Mouse (Mus musculus) MN1 (cell line): Measurements from ENCODE around the gene Dnajc6.

Experiments used
- DNase-seq: peaks from one replicate; pipeline ENCODE4 v3.0.0-alpha.2; 2016; ENCODE audit warnings: low spot score

The Dnajc6 gene

DNA sequence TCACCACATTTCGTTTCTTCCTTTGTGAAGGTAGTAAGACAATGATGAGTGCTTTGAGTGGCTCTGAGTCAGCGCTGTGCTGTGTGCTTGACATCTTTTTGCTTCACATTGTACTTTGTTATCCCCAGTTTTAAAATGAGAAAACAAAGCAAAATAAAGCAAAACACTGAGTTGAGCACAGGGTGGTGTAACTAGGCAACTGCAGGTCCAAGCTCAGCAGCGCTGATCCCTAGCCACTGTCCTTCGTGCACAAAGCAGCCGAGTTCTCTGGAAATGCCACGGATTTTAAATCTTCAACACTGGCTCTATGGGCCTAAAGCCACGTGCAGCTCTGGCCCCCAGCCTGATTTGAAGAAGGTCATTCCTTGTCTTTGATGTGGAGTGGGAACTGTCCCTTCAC is 72.6 kb downstream of the Dnajc6 start:
- DNase-seq: no peak

DNA sequence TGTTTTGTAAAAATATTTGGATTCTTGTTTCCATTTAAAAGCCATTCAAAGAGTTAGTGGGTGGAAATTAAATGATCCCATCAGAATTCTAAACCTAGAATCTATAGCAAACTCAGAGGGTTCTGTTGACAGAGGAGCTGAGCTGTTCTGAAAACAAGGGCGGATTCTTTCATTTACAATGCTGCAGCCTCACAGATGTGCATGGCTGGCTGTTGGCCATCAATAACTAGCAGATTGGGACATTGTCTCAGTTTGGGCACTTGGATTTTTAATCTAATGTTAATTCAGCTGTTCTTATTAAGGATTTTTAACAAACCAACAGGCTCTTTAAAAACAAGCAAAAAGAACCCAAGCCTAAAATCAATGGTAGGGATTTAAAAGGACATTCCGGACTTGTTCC is 75.7 kb downstream of the Dnajc6 start:
- DNase-seq: no peak

DNA sequence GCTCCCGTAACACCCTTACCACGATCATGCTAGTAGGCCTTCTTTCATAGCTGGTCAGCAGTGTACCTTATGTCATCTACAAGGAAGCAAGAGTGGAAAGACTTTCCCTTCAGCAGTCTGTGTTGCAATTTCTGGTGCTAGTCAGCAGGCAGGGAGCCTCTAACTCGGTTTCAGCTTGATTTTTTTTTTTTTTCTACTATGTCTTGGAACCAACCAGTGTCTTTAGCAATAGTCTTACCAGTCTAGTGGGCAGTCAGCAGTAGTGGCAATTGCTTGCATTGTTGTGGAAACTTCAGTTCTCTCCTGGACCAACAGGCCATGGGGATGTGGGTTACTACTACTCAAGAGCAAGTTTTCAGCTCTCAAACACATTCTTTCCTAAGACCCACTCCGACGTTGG is 78.9 kb downstream of the Dnajc6 start:
- DNase-seq: no peak

DNA sequence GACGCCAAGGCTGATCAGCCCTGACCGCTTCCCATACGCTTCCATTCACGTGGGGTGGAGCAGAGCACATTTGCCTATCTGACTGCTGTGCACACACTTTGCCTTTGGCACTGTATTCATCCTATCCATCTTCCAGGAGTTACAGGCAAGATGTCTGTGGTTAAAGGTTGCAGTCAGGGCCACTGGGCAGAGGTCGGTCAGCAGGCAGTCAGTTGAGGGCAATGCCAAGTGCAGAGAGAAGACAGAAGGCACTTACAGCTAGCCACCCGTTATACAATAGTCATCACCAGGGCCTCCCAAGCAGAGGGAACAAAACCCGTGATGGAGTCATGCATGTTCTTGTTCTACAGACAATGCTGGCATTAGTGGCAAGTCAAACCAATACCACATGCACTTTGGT is 82.3 kb downstream of the Dnajc6 start:
- no peak for DNase-seq

DNA sequence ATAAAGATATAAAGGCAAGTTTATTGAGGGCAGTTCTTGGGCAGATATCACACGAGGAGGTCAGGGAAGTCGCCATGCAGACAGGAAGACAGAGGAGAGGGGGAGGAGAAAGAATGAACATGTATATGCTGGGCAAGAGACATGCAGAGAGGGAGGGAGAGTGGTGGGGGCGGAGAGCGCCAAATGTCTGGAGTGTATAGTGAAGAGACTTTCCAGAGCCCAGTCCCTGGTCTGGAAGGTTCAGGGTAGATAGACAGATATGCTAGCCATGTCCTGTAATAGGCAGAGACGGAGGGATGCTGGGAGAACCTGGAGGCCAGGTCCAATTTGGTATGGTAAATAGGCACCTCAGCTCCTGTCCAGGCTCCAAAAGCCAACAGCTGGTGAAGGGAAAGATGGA is 83.1 kb downstream of the Dnajc6 start:
- no peak for DNase-seq

DNA sequence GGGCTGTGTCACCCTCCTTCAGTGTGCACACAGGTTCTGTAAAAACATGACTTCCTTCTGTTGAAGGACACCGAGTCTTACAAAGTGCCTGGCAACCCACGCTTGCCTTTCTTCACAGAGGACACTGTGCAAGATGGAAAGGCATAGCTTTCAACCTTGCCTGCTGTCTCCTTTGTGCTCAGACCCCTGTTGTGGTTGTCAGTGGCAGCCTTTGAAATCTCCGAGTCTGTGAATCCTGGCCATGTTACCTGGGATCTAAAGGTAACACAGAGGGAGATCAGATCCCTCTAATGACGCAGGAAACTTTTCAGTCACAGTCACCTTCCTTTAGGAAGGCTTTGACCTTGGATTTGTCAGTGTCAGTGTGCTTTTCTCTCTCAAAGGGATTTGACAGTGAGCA is 84.7 kb downstream of the Dnajc6 start:
- DNase-seq: no peak

DNA sequence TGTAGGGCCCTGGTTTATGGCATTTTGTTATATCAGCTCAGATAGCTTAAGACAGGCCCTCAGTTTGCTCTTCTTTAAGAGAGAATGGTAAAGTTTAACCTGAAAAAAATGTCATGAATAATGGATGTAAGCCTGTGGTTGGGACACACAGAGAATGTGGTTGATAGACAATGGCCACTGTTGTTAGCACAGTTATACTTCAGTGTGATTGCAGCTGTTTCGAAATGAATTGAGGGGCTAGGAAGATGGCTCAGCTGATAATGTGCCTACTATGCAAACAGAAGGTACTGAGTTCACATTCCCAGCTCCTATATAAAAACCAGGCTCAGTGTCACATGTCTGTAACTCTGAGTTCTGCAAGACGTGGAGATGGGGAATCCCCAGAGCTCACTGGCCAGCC is 86.4 kb downstream of the Dnajc6 start:
- no peak for DNase-seq

DNA sequence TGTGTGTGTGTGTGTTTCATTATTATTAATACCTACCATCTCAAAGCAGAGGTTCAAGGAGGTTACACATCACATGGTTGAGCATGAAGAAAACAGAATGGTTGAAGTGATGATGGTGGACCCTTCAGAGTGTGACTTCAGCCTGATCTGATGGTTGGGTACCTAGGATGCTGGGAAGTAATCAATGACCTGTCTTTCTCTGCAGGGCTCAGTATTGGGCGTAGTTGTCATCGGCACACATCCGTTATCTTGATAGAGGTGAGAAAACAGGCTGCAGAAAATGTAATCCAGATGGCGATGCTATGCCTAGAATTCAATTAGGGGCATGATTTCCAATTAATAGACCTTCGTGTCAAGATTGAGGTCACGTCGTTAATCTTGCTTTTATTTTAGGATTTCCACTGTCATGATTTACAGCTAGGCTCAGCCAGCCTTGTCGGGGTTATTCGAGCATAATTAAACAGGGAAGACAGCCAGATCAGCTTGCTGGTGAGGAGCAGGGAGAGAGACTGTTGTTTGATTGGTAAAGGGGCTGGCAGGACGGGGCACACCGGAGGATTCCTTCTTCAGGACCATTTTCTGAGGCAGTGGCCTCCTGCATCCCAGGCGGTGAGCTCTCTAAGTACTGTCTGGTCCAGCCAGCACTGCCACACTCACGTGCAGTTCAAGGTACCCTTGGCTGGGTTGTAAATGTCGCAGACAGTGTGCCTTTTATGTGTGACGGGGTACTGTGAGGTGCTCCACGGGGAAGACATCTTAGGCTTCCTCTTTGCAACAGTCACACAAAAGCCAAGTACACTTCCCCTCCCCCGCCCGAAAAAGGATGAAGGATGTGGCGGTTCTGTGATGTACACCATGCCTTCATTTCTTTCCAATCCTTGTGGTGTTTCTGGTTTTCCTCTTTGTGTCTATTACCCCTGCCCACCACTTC is 88.3 kb downstream of the Dnajc6 start:
- peak; percentile 20 for DNase-seq

DNA sequence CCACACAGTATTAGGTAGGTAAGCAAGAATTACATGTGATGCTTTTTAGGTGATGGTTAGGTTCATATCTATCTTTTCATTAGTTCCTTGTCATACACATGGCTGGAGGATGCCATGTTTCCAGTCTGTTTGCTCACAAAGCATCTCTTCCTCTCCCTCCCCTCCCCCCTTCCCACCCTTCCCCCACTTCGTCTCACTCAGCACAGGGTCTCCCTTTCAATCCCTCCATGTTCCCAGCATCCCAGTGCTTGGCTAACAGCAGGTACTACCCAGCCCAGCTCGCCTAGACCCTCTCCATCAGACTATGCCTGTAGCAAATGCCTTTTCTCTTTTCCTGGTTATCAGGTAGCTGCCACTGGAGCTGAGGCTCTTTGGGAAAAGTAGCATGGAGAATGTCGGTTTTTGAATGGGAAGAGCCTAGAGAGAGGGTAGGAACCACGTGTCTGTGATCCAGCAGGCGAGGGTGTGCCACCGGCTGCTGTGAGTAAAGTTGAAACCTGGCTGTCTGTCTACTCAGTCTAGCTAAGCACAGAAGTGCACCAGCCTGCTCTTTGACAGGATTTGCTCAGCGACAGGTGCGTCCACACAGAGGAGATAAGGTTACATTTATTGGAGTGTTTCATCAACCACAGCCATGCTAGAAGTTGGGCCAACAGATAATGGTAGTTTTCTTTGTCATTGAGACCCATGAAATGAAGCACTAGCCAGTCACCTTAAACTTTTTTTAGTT is 89.2 kb downstream of the Dnajc6 start:
- DNase-seq: no peak

DNA sequence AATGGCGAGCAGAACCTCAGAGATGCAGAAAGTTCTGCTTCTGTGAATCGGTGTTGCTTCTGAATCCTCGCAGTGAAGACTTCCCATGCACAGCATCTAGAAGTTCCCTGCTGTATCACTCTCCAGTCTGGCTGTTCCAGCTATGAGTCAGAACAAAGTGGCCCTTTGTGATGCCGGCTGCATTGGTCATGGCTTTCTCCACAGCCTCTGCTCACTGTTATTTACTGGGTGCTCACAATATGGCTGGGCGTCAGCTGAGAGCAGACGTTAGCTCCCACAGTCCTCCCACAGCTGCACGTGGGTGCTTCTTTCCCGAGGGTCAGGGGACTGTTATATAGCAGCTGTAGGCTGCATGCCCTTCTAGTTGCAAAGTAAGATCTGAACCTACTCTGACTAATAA is 92.5 kb downstream of the Dnajc6 start:
- no peak for DNase-seq

DNA sequence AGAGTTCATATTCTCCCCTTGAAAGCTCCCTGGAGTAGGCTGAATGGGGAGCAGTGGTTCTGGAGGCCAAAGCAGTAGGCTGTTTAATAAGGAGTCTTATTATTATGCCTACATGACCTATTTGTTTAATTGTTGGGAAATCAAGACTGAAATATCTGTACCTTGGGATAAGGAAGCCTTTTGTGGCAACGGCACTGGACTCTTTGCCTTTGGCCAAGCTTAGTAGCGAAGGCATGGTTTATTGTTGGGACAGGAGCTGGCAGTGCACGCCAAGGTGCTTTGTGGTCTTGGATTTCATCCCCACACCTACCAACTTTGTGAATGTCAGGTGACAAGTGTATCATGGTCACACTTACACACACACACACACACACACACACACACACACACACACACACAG is 93.3 kb downstream of the Dnajc6 start:
- no peak for DNase-seq

DNA sequence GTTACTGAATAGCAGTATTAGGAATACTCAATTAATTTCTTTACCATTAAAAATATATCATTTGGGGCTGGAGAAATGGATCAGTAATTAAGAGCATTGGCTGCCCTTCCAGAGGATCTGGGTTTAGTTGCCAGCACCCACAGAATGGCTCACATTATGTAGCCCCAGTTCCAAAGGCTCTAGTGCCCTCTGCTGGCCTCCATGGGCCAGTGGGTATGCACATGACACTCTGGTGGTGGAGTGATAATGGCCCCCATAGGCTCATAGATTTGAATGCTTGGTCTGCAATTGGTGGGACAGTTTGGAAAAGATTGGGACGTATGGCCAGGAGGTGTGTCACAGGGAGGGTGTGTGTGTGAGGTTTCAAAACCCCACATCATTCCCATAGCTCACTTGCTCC is 95.0 kb downstream of the Dnajc6 start:
- no peak for DNase-seq

DNA sequence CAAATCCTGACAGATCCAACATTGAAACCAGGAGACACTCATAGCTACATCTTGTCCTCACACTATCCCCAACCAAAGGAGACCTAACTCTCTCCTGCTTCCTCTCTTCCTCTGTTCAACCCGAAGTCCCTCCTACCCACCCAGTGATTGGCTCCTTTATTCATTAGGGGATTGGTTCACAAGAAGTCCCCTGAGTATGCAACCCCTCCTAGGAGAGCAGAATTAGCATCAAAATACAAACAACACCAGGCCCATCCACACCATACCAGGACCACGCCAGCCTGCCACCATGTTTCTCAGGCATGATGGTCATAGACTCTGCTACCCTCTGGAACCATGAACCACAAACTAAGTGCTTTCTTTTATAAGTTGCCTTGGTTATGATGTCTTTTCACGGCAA is 96.0 kb downstream of the Dnajc6 start:
- no peak for DNase-seq

DNA sequence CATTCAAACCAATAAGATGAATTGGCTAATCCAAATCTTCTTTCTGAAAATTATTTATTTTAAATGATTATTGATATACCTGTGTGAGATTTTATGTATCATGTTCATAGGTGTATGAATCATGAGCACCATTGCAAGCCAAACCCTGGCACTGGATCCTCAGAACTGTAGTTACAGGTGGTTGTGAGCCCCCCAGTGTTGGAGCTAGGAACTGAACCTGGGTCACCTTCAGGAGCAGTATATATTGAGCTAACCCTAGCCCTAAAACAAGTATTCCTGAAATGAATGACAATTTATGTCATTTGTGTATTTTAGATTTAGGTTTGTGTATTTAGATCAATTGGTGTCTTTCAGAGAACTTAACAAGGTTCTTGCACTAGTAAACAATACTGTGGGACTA is 105.3 kb downstream of the Dnajc6 start:
- peak; percentile 11 for DNase-seq

DNA sequence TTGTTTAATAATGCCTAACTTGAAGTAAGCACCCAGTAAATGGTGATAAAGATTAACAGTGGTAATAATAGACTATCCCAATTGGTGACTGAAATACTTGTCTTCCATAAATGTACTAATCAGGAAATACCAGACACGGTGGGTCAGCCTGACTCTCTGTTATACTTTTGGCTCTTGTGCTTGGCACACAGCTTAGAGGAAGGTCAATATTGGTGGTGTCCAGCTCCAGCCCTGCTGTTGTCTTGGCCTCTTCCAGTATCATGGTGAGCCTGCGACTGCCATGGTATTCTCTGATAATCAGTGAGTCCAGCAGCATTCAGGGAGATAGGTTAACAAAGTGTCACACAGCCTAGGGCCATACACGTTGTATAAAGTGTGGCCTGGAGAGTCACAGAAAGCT is 107.2 kb downstream of the Dnajc6 start:
- no peak for DNase-seq

DNA sequence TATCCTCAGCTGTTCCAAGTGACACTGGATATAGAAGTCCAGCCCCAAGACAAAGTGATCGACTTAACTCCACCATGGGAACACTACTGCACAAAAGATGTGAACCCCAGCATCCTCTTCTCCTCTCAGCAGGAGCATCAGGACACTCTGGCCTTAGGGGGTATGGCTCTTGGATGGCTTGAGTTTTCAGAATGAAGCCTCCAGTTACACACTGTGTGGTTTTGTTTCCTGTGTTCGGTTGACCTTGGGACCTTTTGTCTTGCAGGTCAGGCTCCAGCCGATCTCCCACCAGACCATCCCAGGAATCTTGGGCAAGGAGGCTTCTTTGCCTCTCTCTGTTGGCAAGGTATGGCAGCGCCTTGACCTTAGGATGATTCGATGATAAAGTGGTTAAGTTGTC is 120.1 kb downstream of the Dnajc6 start:
- DNase-seq: no peak

DNA sequence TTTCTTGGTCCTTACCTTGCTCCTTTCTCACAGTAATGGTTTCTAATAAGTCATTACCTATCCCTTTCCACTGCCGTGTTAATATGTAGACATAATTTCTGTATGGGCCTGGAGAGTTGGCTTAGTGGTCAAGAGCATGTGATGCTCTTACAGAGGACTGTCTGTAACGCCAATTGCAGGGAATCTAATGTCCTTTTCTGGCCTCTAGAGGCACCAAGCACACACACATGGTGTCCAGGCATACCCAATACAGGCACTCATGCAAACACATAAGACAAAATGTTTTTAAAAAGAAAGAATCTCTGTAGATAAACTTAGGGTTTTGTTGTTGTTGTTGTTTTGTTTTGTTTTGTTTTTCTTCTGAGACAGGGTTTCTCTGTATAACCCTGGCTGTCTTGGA is 121.3 kb downstream of the Dnajc6 start:
- no peak for DNase-seq

DNA sequence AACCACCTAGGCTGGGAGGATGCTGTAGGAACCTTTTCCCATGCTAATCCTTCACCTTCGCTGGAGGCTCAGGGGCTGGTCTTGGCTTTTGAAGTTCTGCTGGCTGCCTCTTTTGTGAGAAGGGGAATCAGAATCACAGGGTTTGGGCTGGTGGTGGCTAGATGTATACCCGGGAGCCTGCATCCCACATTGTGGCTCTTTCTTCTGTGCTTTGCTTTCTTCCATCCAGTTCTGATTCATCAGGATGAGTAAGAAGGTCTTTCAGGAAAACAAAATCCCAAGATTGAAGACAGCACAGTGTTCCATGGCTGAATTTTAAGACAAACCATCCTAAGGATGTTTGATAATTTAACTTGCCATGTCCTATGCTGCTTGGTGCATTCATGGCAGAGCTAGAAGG is 123.8 kb downstream of the Dnajc6 start:
- DNase-seq: no peak

DNA sequence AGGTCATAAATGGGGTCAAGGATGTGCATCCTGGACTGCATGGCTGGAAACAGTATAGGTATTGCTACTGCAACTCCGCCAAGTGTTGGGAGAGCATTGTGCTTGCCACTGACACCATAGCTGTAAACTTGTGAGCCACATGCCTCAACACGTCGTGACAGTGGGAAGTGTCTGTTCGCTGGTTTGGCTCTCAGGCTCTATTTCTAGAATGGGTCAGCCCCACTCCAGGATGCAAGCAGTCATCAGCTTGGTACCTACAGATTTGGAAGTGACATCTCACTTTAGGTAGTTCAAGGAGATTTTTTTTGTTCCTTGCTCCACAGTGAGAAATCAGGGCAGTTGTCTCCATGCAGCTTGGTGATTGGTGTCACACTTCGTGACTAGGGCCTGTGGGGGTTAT is 124.8 kb downstream of the Dnajc6 start:
- DNase-seq: no peak

DNA sequence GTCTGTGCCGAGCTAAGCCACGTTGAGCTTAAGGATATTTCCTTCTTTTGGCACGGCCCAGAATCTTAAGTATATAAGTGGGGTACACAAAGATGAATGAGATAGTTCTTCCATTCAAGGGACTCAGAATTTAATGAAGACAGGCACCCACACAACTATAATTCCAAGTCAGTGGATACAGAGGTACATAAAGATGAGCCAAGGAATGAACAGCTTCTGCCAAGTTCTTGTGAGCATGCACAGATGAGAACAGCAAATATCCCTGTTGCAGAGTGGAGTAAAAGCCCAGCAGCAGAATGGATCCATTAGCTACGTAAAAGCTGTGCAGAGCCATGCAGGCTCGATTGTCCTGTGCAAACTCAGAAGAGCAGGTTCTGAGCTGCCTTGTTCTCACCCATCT is 128.8 kb downstream of the Dnajc6 start:
- no peak for DNase-seq

DNA sequence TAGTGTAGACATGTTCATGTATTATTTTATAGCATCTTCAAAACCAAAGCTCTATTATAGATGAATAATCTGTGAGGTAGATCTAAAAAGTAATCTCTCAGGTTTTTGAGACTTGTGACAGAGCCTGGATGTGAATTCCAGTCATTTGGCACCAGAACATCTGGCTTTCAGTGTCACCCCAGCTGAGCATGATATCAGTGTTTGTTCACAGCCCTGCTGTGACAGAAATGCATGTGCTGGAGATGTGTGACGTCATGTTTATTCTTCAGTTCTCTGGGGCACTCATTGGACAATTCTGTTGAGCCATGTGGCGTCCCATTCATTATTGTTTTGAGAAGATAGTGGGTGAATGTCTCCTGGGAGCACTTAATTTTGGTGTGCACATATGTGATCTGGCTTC is 139.1 kb downstream of the Dnajc6 start:
- DNase-seq: no peak

DNA sequence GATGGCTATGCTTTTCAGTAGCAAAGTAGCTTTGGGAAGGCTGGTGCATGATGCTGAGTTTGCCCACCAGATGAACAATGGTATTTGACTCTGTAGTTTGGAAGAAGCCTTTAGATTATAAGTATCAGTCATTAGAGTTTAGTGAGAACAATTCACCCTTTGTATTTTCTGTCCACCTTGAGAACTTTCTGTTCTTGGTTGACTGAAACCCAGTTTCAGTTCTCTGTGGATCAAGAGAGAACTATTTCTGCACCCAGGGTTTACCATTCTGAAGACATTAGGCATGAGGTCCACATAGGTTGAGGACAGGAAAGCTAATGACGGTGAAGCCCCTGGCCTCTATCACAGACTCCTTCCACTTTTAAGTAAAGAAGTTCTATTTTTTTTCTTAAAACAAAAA is 141.0 kb downstream of the Dnajc6 start:
- DNase-seq: no peak

DNA sequence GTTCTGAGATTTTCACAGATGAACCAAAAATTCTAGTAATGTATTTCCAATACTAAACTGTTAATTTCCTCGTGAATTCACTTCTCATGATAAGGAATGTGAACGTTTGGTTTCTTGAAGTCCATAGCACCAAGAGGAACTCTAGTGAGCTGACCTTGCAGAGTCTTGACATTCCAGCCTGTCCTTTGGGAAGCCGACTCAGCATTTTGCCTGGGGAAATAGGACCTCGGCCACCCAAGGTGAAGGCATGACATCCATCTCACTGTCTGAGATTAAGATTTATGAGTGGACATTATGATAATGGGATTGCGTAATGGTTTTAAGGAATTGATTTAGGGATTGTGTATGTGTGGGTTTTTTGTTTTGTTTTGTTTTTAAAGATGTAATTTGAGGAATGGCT is 144.2 kb downstream of the Dnajc6 start:
- DNase-seq: no peak

DNA sequence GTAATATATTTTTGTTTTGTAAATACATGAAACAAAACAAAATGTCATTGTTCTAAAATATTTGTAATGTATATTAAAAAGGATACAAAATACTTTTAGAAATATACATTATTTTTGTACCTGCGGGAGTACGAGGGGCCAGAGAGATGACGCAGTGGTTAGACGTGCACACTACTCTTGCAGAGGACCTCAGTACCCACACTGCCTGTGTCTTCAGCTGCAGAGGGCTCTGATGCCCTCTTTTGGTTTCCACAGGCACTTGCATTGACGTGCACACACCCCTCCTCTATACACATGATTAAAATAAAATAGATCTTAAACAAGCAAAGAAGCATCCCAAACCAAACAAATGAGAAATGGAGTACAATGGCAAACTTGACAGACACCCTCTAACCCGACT is 146.3 kb downstream of the Dnajc6 start:
- no peak for DNase-seq
